Mouse (Mus musculus) liver, adult 2 months (tissue): ENCODE results near the gene Arhgef16. TPM values are rescaled to one million over a fixed set of nuclear protein-coding genes. Genes with fewer than 3 reads are reported as not detected.

ENCODE experiments used
- DNase-seq: peaks from one replicate; pipeline ENCODE4 v3.0.0-alpha.2; 2011; ENCODE audit warnings: low read depth, low spot score; ENCODE audit errors: extremely low read depth
- H3K27ac ChIP-seq: fragments of 200-500 bp; replicated peaks from 2 replicates; pipeline ENCODE4 v1.5.1; 2012; ENCODE audit warnings: low read depth, mild to moderate bottlenecking, control low read depth, inconsistent platforms, low read length; ENCODE audit not compliant: insufficient read depth
- H3K27me3 ChIP-seq: fragments of 200-500 bp; 2 replicates; pipeline ENCODE4 v1.6.1; 2012; ENCODE audit warnings: mild to moderate bottlenecking, moderate library complexity, low read length, inconsistent platforms; ENCODE audit not compliant: control insufficient read depth, insufficient read depth
- H3K36me3 ChIP-seq: fragments of 200-500 bp; 2 replicates; pipeline ENCODE4 v1.6.1; 2012; ENCODE audit warnings: low read length, inconsistent platforms; ENCODE audit not compliant: control insufficient read depth, insufficient read depth
- H3K4me1 ChIP-seq: fragments of 200-500 bp; 2 replicates; pipeline ENCODE4 v1.6.1; 2011; ENCODE audit warnings: low read length; ENCODE audit not compliant: control insufficient read depth, insufficient read depth
- H3K4me3 ChIP-seq: fragments of 200-500 bp; 2 replicates; pipeline ENCODE4 v1.5.1; 2011; ENCODE audit warnings: low read depth, mild to moderate bottlenecking, control low read depth, low read length, moderate library complexity; ENCODE audit not compliant: insufficient read depth
- H3K79me2 ChIP-seq: fragments of 200-500 bp; 2 replicates; pipeline ENCODE4 v1.6.1; 2012; ENCODE audit warnings: inconsistent platforms, mild to moderate bottlenecking, low read length, moderate library complexity; ENCODE audit not compliant: control insufficient read depth, insufficient read depth
- H3K9ac ChIP-seq: fragments of 200-500 bp; 2 replicates; pipeline ENCODE4 v1.6.1; 2012; ENCODE audit warnings: low read depth, mild to moderate bottlenecking, control low read depth, inconsistent platforms, low read length
- CTCF ChIP-seq: fragments of 200-500 bp; IDR thresholded peaks from 2 replicates; pipeline ENCODE4 v1.5.1; 2011; ENCODE audit warnings: low read depth, low read length, control low read depth
- POLR2A ChIP-seq: fragments of 200-500 bp; IDR thresholded peaks from 2 replicates; pipeline ENCODE4 v1.6.1; 2011; ENCODE audit warnings: low read length, control low read depth; ENCODE audit not compliant: insufficient read depth; ENCODE audit errors: extremely low read depth
- WGBS: fragments of 180-500 bp; shearing (Covaris S2); methylation state at CpG from one replicate; pipeline ENCODE4 v1.1.7; 2018; 5-methylcytosine and 5-hydroxymethylcytosine counted together
- polyA plus RNA-seq: library from polyadenylated mRNA; depleted of rRNA; stranded (reverse); fragments of >200 nt; gene quantifications from 2 replicates; pipeline ENCODE4 v1.2.3, GENCODE M21; 2012
- total RNA-seq: library from RNA; depleted of rRNA; stranded (reverse); fragments of >200 nt; gene quantifications from 2 replicates; pipeline ENCODE4 v1.2.3, GENCODE M21; 2014

Gene Arhgef16
- total and polyA plus RNA-seq, 2 experiments = 2.7 to 3.5 TPM

GRCm38 (mm10) chr4:154334699-154335402, 33.4 kb upstream of the Arhgef16 start:
- no peaks in the 10 kb centered on the region for H3K27me3 ChIP-seq
- peak overlapping the region; percentile 46 for H3K4me3 ChIP-seq
- WGBS = 60% methylated on average over 48 of the region's 48 CpGs
- H3K4me1 ChIP-seq = no peaks in the 10 kb centered on the region
- H3K9ac ChIP-seq = peak overlapping the region; percentile 23
- TF ChIP-seq CTCF = no peak
- no peak overlapping the region for H3K27ac ChIP-seq
- DNase-seq = peak; percentile 18
- H3K36me3 ChIP-seq = no peaks in the 10 kb centered on the region
- H3K79me2 ChIP-seq = no peaks in the 10 kb centered on the region

- no peaks in the 10 kb centered on the region for H3K4me1 ChIP-seq
- no peak overlapping the region for H3K9ac ChIP-seq
- no peak for DNase-seq
- no peaks in the 10 kb centered on the region for H3K36me3 ChIP-seq
- no peaks in the 10 kb centered on the region for H3K79me2 ChIP-seq
- TF ChIP-seq POLR2A (no peak), CTCF (no peak)
- no peak overlapping the region for H3K4me3 ChIP-seq
- WGBS = 78% methylated on average over 8 of the region's 8 CpGs
- H3K27ac ChIP-seq = no peak overlapping the region
- H3K27me3 ChIP-seq = no peaks in the 10 kb centered on the region
These were observed 31.8 kb upstream of the Arhgef16 start for GRCm38 (mm10) chr4:154333300-154333699.

GRCm38 (mm10) chr4:154331271-154331670, 29.8 kb upstream of the Arhgef16 start:
- 84% methylated on average over 12 of the region's 12 CpGs for WGBS
- no peaks in the 10 kb centered on the region for H3K79me2 ChIP-seq
- H3K4me3 ChIP-seq = no peak overlapping the region

GRCm38 (mm10) chr4:154330001-154330400, 28.5 kb upstream of the Arhgef16 start:
- 89% methylated on average over 7 of the region's 7 CpGs for WGBS

More at GRCm38 (mm10) chr4:154331271-154331670, 29.8 kb upstream of the Arhgef16 start:
- no peak for TF ChIP-seq CTCF
- no peak for DNase-seq
- Histone ChIP-seq H3K36me3 (no peaks in the 10 kb centered on the region), H3K27me3 (no peaks in the 10 kb centered on the region), H3K9ac (no peak overlapping the region), H3K4me1 (no peaks in the 10 kb centered on the region), H3K27ac (no peak overlapping the region)

GRCm38 (mm10) chr4:154328836-154329235, 27.4 kb upstream of the Arhgef16 start:
- Histone ChIP-seq H3K9ac (no peak overlapping the region), H3K36me3 (no peaks in the 10 kb centered on the region), H3K27me3 (no peaks in the 10 kb centered on the region), H3K79me2 (no peaks in the 10 kb centered on the region), H3K27ac (no peak overlapping the region), H3K4me1 (no peaks in the 10 kb centered on the region), H3K4me3 (no peak overlapping the region)
- 12% methylated on average over 6 of the region's 6 CpGs for WGBS
- peak; percentile 19 for DNase-seq
- TF ChIP-seq CTCF = peak; percentile 59
- TF ChIP-seq POLR2A = no peak

More at GRCm38 (mm10) chr4:154330001-154330400, 28.5 kb upstream of the Arhgef16 start:
- no peak for TF ChIP-seq POLR2A
- no peak for TF ChIP-seq CTCF
- Histone ChIP-seq H3K4me3 (no peak overlapping the region), H3K27ac (no peak overlapping the region), H3K9ac (no peak overlapping the region), H3K27me3 (no peaks in the 10 kb centered on the region), H3K36me3 (no peaks in the 10 kb centered on the region), H3K79me2 (no peaks in the 10 kb centered on the region), H3K4me1 (no peaks in the 10 kb centered on the region)
- no peak for DNase-seq

GRCm38 (mm10) chr4:154328431-154328830, 27.0 kb upstream of the Arhgef16 start:
- TF ChIP-seq CTCF = no peak
- TF ChIP-seq POLR2A = no peak

More at GRCm38 (mm10) chr4:154328431-154328830, 27.0 kb upstream of the Arhgef16 start:
- Histone ChIP-seq H3K27ac (no peak overlapping the region), H3K79me2 (no peaks in the 10 kb centered on the region), H3K36me3 (no peaks in the 10 kb centered on the region), H3K27me3 (no peaks in the 10 kb centered on the region), H3K4me3 (no peak overlapping the region), H3K4me1 (no peaks in the 10 kb centered on the region), H3K9ac (no peak overlapping the region)
- WGBS = 21% methylated on average over 20 of the region's 20 CpGs
- DNase-seq = no peak
